Mouse (Mus musculus) liver, adult 2 months (tissue): Measurements from ENCODE around the gene Uqcrc2.

ENCODE experiments used
- CTCF ChIP-seq: fragments of 200-500 bp; IDR thresholded peaks from 2 replicates; pipeline ENCODE4 v1.5.1; 2011; ENCODE audit warnings: low read depth, low read length, control low read depth
- POLR2A ChIP-seq: fragments of 200-500 bp; IDR thresholded peaks from 2 replicates; pipeline ENCODE4 v1.6.1; 2011; ENCODE audit warnings: low read length, control low read depth; ENCODE audit not compliant: insufficient read depth; ENCODE audit errors: extremely low read depth

GRCm38 (mm10) chr7:120684731-120685161, 49.8 kb downstream of the Uqcrc2 start:
- TF ChIP-seq CTCF (no peak), POLR2A (no peak)
